Mouse (Mus musculus) NIH3T3 (cell line): ENCODE results near the gene Pdlim7.

Source experiments
- DNase-seq: peaks from one replicate; pipeline ENCODE4 v3.0.0-alpha.2; 2012; ENCODE audit warnings: low read depth

Gene Pdlim7

DNA sequence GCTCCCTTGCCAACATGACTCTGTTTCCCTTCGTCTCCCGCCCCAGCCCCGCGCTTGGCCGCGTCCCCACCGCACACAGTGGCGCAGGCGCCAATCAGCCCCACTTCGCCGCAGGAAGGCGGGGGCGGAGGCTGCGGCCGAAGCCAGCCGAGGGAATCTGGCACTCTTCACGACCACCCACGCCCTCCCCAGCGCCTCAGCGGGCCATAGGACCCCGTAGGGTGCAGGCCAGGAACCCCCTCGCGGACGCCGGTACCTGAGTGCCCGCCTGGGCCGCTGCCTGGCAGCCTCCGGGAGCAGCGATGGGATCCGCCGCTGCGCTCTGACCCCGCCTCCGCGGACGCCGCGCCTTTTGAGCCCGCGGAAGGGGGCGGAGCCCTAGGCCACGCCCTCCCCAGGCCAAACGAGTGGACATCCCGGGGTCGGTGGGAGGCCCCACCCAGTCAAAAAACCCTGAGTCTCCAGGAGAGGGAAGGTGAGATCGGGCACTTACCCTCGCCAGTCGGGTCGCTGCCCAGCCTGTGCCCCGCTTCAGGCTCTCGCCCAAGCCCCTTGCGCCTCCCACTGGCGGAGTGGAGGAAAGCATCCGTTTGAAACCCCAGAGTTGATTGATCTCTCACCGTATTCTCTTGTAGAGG is at the start of gene Pdlim7:
Gene Pdlim7 (minus strand): TSS at position 566 of the 638 bp plus-strand sequence.
- peak; percentile 91 for DNase-seq

DNA sequence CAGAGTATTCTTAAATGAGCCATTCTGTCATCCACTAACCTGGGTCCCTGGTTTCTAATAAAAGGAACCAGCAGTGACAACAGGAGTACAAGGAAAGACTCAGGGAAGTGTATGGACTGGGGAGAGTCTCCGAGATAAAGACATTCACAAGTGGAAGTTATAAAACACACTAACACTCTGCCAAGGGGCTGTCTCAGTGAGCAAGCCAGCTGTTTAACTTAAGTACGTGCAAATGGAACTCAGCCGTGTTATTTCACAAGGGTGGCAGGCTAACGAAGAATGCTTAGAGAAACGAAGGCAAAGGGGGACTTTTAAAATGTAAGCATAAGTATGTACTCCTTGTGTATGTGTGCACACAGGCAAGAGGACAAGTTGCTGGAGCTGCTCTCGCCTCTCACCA is 44.0 kb upstream of the Pdlim7 start:
- DNase-seq = no peak

DNA sequence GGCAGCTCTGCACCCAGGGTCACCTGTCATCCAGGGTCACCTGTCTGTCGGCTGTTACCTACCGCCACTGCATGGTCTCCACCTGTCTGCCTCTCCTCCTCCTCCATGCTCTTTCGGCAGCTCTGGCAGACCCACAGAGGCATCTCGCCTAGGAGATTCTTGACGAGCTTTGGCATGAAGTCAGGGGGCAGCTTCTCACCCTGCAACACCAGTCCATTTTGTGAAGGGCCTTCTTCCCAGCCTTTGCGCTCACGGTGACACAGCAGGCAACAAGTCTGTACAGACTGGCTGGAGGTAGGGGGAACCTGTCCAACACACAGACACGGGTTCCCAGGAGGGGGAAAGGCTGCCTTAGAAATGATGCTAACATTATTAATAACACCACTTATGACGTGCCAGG is 42.4 kb upstream of the Pdlim7 start:
- DNase-seq = no peak

DNA sequence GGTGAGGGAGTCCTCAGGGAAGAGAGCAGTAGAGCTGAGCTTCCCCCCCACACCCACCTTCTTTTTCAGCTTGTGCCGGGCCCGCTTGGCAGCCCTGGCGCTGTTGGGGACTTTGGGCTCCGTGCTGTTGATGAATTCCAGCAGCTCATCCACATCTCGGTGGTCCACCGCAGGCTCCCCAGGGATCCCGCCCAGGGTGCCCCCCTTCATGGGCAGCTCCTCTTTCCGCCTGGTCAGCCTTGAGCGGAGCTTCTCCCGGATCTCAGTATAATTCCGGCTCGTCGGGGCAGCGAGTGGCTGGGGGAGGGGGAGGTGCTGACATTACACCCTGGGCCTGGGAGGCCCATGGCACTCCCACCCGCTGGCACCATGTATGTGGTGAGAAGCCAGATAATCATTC is 35.6 kb upstream of the Pdlim7 start:
- DNase-seq = no peak

DNA sequence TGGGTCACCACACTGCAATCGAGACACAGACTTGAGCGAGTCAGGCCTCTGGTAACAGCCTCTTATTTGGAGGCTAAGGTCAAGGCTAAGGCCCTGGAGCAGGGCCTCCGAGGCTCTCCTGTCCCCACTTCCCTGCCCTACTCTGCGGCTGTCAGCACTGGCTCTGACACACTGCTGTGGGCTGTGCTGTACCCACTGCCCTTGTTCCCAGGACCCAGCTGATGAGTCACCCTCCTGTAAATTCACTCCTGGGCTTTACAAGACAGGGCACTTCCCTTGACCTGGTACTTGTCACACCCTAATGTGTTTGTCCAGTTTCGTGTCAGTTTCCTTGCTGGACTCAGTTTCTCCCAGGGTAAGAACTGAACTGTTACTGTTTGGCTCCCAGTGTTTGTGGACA is 35.0 kb upstream of the Pdlim7 start:
- no peak for DNase-seq

DNA sequence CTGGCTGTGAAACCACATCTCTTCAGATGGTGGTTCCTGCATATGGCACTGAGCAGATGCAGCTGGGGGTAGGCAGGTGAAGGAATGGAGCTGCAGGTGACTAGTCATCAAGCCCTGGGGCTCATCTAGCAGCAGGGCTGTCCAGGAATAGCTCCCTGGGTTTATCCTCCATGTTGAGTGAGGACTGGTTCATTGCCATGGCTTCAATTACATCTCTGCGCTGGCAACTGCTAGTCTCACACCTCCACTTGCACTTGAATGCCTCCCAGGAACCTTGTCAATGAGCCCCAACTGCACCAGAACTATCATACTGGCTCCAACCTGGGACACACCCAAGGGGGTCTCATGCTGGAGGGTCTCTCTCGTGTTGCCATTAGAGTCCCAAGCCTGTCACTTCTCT is 34.4 kb upstream of the Pdlim7 start:
- no peak for DNase-seq

DNA sequence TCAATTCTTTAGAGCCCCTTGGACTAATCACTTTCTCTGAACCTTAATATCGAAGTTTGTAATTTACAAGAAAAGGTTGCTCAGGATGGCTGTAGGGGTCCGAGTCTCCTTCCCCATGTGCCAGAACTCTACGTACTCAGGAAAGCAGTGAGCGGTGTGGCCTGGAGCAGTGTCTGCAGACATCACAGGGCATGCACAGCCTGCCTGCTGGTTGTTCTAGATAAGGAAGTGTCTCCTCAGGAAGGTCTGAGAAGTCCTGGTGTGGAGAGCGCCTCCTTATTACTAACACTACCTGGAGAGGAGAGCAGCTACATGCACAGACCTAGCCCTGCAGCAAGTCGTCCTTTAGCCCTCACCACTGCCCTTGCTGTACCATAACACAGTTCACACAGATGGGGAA is 31.3 kb upstream of the Pdlim7 start:
- DNase-seq = no peak

DNA sequence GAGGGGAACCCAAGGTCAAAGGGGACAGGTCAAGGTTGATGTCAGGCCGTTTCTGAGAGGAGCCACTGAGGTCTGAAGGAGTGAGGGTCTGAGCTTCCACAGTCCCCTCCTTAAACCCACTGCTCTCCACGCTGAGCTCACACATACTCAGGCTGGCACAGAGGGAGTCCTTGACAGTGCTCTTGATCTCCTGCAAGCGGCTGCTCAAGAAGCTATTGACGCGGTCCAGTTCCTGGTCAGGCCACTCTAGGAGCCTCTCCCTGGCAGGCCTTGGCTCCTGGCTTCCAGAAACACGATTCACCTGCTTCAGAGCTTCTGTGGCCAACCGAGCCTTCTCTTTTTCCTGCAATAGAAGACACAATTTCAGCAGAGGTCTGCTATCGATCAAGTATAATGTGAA is 30.0 kb upstream of the Pdlim7 start:
- no peak for DNase-seq

DNA sequence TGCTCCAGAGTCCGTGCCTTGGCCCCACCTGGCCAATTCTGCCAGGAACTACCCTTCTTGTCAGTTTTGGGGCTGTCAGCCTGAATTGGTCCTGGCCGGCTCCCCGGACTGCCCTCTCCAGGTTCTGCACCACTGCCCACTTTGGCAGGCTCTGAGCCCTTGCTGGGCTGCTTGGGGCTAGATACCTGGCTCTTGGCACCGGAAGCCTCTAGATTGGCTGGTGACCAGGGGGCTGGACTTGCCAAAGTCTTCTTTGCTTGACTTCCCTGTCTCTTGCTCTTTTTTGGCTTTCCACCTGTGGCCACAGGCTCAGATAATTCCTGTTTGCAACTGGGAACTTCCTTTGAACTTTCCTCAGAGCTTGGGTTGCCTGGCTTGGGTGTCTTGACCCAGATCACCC is 29.4 kb upstream of the Pdlim7 start:
- no peak for DNase-seq

DNA sequence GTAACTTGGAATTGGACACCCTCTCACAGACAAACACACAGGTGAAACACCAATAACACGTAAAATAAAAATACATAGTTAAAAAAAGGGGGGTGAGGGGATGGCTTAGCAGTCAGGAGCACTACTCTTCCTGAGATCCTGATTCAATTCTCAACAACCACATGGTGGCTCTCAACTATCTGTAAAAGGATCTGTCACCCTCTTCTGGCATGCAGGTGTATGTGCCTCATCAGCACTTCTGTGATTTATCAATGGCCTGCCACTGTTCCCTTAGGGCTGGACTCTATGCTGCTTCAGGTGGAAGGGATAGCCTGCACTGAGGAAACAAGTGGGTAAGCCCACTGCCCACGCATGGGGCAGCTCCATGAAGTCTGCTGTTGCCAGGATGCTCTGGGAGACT is 27.5 kb upstream of the Pdlim7 start:
- DNase-seq = no peak

DNA sequence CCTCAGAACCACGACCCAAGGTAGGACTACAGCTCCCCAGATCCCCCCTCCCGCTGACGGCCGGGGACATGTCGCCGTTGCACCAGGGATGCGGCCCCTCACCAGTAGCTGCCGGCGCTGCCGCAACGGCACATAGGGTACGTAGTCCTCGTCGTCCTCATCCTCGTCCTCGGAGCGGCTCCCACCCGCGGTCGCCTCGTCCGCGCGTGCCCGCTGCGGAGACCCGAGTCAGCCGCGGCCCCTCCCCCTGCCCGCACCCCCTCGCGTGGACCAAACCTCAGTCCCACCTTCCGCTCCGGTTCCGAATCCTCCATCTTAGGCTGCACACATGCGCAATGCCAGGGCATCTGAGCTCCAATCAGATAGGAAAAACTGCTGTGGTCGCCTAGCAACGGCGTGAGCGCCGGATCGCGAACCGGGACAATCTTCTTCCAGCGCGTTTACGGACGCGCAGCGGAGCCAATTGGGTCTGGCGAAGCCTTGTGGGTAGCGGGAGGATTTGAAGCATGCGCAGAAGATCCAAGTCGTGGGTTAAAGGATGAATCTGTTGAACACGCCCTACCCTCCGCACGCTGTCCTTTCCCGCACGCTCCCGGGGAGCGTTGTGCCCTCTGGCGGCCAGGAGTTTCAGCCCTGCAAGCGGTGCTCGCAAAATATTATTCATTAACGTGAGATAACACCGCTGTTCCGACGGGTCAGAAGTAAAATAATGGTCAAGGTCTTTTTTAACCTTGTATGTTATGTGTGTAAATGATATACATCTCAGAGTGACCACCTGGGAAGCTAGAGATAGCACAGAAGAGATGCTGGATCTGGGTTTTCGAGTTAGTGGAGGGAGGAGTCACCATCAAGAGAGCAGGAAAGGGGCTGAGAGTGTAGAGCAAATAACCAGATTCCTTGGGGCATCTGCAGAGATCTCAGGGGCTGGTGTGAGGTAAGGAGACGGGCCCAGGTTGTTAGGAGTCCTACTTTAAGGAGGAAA is 23.0 kb upstream of the Pdlim7 start, which contains the start of gene Ddx41:
Gene Ddx41 (minus strand): TSS at position 465 of the 982 bp plus-strand sequence.
- peak; percentile 99 for DNase-seq

DNA sequence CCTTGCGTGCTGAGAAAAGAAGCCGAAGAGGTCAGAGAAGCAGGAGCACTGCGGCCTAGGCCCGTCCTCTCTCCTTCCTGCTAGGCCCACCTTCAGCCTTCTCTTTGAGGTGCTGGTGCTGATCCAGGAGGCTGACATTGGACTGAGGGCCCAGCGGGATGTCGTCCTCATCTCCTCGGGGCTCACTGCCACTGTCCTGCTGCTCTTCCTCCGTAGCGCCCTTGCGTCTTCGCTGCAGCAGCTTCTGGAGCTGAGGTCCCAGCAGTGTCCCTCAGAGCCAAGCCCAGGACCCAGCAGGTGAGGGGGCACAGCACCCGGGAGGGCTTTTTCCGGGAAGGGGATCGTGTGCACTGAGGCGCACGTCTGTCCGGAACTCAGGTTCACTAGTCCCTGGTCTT is 22.3 kb upstream of the Pdlim7 start:
- no peak for DNase-seq

DNA sequence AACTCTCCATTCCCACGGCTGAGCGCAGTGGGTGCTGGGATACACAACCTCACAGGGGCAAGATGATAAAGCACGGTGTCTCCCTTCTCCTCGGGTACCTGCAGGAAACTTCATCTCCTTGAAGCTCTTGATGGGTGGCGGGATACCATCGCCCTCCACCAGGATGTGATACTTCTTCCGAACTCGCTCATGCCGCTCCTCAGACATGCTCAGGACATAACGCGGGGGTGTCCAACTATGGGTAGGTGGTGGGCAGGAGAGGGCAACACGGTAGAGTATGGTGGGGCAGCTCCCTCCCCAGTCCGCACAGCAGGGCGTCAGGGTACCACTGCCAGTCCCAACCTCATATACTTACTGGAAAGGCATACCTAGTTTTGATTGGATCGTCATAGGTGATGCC is 21.7 kb upstream of the Pdlim7 start:
- DNase-seq = no peak

DNA sequence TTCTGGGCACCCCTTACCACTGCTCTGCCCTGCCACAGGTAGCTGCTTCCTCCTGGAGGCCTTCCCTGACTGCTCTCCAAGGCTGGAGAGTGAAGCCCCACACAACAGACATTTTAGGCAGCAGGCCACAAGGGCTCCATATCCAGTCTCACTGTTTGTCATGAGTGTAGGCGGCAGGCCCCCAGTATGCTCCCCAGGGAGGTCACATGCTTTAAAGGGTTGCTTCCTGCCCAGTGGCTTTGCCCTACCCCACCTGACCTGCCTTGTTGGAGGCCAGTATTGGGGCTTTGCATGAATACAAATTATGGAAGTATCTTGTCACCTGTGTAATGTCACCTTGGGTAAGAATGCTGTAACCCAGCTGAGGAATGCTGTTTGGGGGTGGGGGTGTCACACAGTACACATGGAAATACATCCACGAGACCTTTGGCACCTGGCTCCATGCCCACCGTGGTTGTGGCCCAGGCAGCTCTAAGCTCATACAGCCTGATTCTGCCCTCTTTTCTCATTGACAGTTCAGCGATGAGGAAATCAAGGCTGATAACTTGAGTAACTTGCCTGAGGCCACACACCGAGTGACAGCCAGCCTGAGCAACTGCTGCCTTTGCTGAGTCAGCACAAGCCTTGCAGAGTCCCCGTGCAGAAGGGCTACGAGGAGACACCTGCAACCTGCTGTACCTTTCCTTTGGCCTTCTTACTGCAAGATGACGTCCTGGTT is 15.9 kb upstream of the Pdlim7 start, which contains the start of gene Dok3:
Gene Dok3 (minus strand): TSS at position 99 of the 718 bp plus-strand sequence.
- no peak for DNase-seq

DNA sequence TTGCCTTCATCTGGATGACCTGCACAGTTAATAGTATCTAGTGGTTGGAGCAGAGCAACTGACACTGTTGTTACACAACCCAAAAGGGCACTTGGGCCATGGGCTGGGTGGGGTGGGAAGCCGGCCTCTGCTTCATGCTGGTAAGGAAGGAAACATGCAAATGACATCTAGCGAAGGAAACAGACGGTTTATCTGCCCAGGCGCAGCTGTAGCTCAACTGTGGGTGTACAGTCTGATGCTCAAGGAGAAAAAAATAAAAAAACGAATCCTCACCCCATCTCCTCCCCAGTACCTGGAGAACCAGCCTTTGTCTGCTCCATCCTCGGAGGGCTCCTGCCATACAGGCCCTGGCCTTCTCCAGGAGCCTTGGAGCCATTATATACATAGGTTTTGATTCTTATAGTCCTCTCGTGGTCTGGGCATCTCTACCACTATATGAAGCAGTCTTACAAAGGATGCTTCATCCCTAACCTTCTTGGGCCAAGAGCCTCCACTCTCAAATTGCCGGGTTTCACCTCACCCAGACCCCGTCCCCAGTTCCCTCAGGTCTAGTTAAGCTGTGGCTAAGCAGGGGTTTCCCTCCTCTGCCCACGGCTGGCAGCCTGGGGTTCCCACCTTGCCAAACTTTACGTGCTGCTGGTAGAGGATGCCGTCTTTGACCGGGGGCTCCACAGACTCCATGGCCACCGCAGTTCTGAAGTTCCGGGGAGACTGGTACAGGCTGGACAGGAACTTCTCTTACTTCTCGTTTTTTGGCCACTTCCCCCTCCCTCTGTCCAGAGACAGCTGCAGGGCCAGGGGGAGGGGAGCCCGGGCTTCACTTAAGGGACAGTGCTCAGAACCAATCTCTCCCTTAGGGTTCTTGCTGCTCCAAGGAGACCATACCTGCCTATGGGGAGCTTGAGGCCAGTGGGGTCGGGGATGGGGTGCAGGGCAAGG is 14.6 kb upstream of the Pdlim7 start:
- DNase-seq = no peak

DNA sequence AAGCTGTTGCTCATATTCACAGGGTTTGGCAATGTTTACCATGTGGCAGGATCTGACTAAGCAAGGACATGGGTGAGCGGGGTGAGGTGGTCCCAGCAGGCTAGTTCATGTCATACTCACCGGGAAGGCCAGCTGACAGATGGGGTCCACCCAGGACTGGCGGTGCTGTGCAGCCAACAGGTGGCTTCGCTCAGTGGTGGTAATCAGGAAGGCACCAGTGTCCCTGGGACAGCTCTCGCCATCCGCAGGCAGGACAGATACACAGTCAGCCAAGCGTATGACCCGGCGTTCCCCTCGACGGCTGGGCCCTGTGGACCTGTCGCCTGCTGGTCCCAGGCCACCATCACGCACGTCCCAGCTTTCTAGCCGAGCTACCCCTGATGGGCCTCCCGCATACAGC is 13.7 kb upstream of the Pdlim7 start:
- no peak for DNase-seq

DNA sequence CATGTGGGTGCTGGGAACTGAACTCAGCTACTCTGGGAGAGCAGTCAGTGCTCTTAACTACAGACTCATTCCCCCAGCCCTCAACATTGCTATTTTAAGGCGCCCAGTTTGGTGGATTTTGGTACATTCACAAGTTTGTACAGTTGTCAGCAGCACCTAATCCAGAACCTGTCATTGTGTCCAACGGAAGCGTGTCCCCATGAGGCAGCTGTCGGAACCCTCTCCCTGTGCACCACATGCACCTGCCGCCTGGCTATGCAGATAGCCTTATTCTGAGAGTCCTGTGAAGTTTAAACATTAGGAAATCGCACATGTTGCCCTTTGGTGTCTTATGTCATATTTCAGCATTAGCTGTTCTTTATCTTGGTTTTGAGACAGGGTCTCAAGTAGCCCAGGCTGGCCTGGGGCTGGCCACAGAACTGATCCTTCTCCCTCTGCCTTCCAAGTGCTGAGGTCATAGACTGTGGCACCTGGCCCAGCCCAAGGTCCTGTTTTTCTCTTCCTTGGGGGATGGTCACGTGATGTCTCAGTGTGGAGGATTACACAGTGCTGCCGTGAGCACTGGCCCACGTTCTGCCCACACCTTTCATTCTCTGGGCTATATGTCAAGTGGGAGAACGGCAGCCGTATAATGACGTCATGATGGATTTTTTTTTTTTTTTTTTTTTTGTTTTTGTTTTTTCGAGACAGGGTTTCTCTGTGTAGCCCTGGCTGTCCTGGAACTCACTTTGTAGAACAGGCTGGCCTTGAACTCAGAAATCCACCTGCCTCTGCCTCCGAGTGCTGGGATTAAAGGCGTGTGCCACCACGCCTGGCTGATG is 12.5 kb upstream of the Pdlim7 start:
- DNase-seq = no peak

DNA sequence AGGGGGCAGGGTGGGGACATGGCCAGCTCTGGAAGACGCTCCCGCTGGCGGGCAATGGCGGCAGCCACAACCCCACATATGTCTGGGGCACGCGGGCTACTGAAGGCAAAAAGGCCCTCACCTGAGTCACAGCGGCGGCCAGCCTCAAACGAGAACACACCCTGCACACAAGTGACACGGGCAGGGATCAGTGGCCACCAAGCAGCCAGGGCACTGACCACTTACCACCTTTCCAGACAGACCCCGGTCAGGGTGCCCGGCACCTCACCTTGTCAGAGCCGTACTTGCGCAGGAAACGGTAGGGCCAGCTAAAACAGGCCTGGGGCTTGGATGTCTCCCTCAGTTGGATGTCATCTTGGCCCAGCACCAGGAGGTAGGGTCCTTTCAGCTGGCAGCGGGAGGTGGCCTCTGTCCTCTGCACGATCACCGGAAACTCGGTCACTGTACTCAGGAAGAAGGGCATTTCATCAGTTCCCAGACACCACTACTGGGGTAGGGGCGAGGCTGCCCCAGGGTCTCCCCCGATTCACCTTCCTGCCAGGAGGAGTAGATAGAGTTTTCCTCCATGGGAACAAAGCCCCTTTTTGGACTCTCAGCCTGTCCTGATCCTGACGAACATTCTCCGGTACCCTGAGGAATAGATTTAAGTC is 10.6 kb upstream of the Pdlim7 start:
- no peak for DNase-seq

DNA sequence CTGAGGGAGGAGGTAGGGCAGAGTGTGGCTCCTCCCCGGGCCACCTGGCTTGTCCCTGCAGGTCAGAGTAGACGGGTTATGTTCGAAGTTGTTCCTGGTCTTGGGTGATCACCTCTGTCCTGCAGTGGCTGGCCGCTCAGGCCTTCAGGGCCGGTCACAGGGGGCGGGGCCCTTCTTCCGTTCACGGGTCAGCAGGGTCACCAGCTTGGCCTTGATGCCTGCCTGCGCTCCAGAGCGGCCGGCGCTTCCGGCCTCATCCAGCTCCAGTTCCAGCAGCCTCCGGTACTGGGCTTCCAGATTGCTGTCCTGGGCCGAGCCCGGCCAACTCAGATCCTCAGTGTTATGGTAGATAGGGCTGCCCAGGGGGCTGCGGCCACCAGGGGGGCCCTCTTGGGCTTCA is 9.8 kb upstream of the Pdlim7 start:
- no peak for DNase-seq

DNA sequence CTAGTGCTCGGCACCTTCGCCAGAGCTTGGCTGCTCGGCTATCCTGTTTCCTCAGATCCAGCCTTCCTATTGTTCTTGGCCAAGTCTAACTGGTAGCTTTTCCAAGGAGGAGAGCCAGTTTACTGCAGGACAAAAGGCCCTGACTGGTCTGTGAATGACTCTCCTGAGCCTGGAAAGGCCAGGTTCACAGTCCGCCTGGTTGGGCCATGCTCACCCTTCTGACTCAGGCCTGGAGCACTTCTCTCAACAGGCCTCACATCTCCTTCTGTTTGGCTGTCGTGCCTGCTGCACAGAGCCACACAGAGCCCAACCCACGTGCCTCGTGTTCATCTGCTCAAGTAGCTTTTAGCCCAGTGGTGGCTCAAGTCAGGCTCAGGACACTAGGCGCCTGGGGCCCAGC is 9.3 kb upstream of the Pdlim7 start:
- DNase-seq = no peak
